Mouse (Mus musculus) thymus, adult 2 months (tissue): ENCODE results near the gene Zgrf1. TPM values are rescaled to one million over a fixed set of nuclear protein-coding genes. Genes with fewer than 3 reads are reported as not detected.

Source experiments
- DNase-seq: peaks from one replicate; pipeline ENCODE4 v3.0.0; 2021
- H3K27ac ChIP-seq: fragments of 200-500 bp; 2 replicates; pipeline ENCODE4 v1.5.1; 2012; ENCODE audit warnings: low read length, control low read depth; ENCODE audit not compliant: control insufficient read depth, insufficient read depth
- H3K27me3 ChIP-seq: fragments of 200-500 bp; 2 replicates; pipeline ENCODE4 v1.6.1; 2012; ENCODE audit warnings: mild to moderate bottlenecking, low read length, moderate library complexity, mixed read lengths; ENCODE audit not compliant: control insufficient read depth, insufficient read depth
- H3K36me3 ChIP-seq: fragments of 200-500 bp; 2 replicates; pipeline ENCODE4 v1.6.1; 2012; ENCODE audit warnings: mild to moderate bottlenecking, low read length, moderate library complexity; ENCODE audit not compliant: control insufficient read depth, insufficient read depth
- H3K4me1 ChIP-seq: fragments of 200-500 bp; replicated peaks from 2 replicates; pipeline ENCODE4 v1.6.1; 2012; ENCODE audit warnings: low read length; ENCODE audit not compliant: control insufficient read depth, insufficient read depth
- H3K4me3 ChIP-seq: fragments of 200-500 bp; 2 replicates; pipeline ENCODE4 v1.5.1; 2012; ENCODE audit warnings: mild to moderate bottlenecking, low read length, control low read depth, moderate library complexity; ENCODE audit not compliant: control insufficient read depth, insufficient read depth
- CTCF ChIP-seq: fragments of 200-500 bp; IDR thresholded peaks from 2 replicates; pipeline ENCODE4 v1.5.1; 2012; ENCODE audit warnings: mild to moderate bottlenecking, control low read depth, low read length, moderate library complexity, borderline replicate concordance; ENCODE audit not compliant: control insufficient read depth, poor library complexity, insufficient read depth; ENCODE audit errors: extremely low read depth
- POLR2A ChIP-seq: fragments of 200-500 bp; IDR thresholded peaks from 2 replicates; pipeline ENCODE4 v1.6.1; 2012; ENCODE audit warnings: mild to moderate bottlenecking, low read length, control low read depth, moderate library complexity; ENCODE audit not compliant: control insufficient read depth, poor library complexity, insufficient read depth; ENCODE audit errors: extremely low read depth
- WGBS: fragments of 180-500 bp; shearing (Covaris S2); methylation state at CpG from one replicate; pipeline ENCODE4 v1.1.7; 2018; 5-methylcytosine and 5-hydroxymethylcytosine counted together
- polyA plus RNA-seq: library from polyadenylated mRNA; depleted of rRNA; stranded (reverse); fragments of >200 nt; gene quantifications from 2 replicates; pipeline ENCODE4 v1.2.3, GENCODE M21; 2012; rRNA removed

Gene Zgrf1
- polyA plus RNA-seq: 2.6 and 4.2 TPM in 2 replicates

DNA sequence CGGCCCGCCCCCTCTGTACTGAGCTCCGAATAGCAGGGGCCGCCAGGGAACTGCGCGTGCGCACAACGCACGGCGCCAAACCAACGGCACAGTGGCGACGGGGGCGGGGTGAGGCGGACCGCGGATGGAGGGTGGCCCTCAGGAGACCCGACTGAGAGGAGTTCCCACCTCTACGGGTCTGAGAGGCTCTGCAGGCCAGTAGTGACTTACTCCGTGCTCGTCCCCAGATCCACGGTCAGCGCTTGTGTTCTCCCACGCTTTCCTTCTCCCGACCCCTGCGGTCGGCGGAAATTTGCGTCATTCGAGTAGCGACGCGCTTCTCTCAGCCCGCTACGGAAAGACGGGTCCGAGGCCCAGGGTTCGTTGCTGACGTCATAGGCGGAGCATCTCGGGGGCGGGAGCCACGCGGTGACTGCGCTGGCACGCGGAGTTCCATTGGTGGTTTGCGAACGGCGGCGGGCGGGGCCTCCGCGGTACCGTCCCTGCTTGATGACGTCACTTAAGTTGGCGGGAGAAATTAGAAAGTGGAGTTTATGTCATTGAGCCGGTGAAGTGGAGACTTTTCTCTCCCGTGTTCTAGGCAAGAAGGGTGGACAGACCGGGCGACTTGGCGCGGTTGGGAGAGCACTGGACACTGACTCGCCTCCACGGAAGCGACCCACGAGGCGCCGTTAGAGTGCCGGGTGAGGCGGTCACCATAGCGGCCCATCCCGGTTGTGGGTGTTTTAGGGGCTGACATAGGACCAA is at the start of gene Zgrf1, which contains the start of gene Larp7:
Gene Zgrf1 (plus strand): TSS at position 517 of the 747 bp plus-strand sequence.
Gene Larp7 (minus strand): TSS at position 377 of the 747 bp plus-strand sequence.
- under 1% methylated on average over 73 of the region's 73 CpGs for WGBS
- Histone ChIP-seq H3K4me3 (peak within 1 kb of the TSS; percentile 91), H3K36me3 (no peaks in the 10 kb centered on the region), H3K4me1 (peaks cover 2% of the 10 kb centered on the region), H3K27ac (peak within 1 kb of the TSS; percentile 90), H3K27me3 (no peaks in the 10 kb centered on the region)
- DNase-seq: peak; percentile 98
- TF ChIP-seq CTCF (peak; percentile 74), POLR2A (peak; percentile 48; the same call in 1 of the 2 replicates)

DNA sequence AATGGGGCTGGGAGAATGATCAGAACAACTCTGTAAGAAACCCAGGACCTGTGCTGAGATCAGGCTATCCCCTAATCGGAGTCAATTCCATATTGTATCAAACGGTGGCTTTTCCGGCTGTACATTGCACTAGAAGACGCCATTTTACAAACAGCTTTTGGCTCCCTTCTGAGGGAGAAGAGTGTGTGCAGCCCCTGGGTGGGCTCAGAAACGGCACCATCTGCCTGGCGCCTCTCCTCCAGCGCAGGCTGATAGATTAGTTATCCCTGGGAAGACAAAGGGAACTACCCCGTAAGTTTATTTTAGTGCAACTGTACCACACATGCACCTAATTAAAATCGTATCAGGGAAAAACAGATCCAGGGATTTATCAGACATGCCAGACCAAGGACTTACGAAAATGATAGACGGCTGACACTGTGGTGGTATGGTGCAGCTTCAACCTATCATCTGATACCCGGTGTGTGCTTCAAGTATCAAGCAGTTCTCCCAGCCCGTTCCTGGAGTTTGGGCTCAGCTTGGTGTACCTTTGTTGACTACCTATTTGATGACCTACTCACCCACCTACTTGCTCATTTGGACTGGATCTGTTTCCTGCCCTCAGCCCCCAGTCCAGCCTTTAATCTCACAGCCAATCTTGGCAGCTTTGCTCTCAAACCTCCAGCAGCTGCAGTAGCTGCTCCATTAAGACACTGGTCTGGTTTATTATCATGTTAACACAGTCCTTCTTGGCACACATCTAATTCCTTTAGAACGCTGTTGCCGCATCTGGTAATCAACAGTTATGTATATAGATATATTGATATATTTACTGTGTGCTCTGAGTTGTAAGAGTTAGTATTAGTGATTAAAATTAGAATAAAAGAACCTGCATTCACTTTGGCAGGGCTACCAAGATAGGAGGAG is 45.2 kb upstream of the Zgrf1 start:
- Histone ChIP-seq H3K27me3 (no peaks in the 10 kb centered on the region), H3K4me3 (no peak overlapping the region), H3K27ac (no peak overlapping the region), H3K4me1 (no peaks in the 10 kb centered on the region), H3K36me3 (no peaks in the 10 kb centered on the region)
- TF ChIP-seq POLR2A: no peak
- no peak for TF ChIP-seq CTCF
- no peak for DNase-seq
- WGBS: 93% methylated on average over 15 of the region's 15 CpGs

DNA sequence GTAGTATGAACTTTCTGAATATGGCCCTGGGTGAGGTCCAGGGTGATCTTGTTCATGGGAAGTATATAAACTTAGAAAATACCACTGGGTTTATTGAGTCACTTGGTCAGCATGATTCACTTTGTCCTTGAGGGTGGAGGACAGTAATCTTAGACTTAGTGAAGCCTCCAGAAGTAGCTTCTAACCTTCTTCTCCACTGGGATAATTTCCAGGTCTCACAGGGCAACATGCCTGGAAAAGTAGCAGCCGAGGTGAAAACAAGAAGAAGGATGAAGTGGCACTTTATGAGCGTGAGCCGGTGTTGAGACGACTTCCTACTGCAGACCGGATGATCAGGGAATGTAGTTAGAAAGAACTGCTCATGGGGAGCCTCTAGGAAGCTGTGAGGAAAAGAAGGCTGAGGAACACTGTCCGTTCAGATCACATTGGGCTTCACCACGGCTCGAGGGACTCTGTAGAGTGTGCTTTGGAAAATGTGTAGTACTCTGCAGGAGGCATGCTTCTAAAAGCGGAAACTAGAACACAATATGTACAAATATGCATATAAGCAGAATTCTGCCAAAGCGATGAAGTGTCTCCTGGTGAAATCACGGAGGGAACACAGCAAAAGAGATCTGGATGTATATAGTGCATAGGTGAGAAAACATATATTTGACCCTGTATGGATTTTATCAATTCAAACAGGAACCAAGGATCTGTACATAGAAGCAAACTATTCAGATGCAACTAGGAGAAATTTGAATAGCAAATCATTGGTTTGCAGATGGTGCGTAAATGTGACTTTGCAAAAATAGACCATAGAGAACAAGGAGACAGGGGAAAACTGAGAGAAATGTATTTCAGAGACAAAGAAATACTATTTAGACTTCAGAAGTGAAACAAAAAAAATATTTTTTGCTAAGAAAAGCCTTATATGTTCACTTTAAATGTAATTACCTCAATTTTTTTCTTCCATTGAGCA is 41.2 kb upstream of the Zgrf1 start:
- H3K4me1 ChIP-seq: no peaks in the 10 kb centered on the region
- no peak for TF ChIP-seq POLR2A
- no peak for TF ChIP-seq CTCF
- no peaks in the 10 kb centered on the region for H3K36me3 ChIP-seq
- 84% methylated on average over 12 of the region's 12 CpGs for WGBS
- H3K27me3 ChIP-seq: no peaks in the 10 kb centered on the region
- no peak for DNase-seq
- no peak overlapping the region for H3K27ac ChIP-seq
- no peak overlapping the region for H3K4me3 ChIP-seq

DNA sequence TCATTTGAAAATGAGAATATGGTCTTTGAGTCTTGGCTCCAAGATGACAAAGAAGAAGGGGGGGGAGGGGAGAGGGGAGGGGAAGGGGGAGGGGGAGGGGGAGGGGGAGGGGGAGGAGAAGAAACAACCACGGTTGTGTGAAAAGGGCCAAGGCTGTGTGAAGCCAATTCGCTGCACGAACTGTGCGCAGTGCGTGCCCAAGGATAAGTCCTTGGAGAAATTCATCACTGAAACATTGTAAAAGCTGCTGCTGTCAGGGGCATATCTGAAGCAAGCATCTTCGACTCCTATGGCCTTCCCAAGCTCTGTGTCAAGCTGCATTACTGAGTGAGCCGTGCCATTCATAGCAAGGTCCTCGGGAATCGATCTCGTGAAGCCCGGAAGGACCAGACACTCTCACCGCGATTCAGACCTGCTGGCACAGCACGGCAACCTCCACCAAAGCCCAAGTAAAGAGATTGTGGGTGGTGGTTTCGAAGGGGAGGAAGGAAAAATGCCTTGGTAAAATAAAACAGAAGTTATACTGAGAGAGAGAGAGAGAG is 40.4 kb upstream of the Zgrf1 start:
- WGBS: 77% methylated on average over 15 of the region's 15 CpGs
- H3K27ac ChIP-seq: no peak overlapping the region

DNA sequence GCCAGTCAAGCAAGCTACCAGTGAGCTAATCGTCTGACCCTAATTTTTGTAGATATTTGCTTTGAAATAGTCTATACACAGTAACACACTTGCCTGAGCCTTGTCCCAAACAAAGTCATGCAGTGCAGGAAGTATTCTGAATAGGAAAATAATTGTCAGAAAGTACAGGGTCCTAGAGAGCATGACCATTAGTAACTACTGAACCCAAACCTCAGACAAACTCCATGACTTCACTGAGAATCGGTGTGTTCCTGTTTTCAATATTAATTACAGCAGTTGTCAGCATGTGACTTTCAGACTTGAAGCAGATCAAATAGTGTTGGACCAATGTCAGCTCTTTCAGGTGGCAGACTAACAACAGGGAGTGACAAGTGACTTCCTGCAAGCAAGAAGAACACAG is 39.6 kb upstream of the Zgrf1 start:
- no peak for DNase-seq
- Histone ChIP-seq H3K36me3 (no peaks in the 10 kb centered on the region), H3K27me3 (no peaks in the 10 kb centered on the region), H3K27ac (no peak overlapping the region), H3K4me1 (no peaks in the 10 kb centered on the region), H3K4me3 (no peak overlapping the region)
- WGBS: 69% methylated on average over 2 of the region's 2 CpGs
- no peak for TF ChIP-seq CTCF
- no peak for TF ChIP-seq POLR2A

More for the DNA sequence above, 40.4 kb upstream of the Zgrf1 start:
- Histone ChIP-seq H3K4me1 (no peaks in the 10 kb centered on the region), H3K4me3 (no peak overlapping the region), H3K36me3 (no peaks in the 10 kb centered on the region), H3K27me3 (no peaks in the 10 kb centered on the region)
- DNase-seq: no peak
- TF ChIP-seq POLR2A (no peak), CTCF (no peak)
